Mouse (Mus musculus): ENCODE measurements at regions not wholly inside any gene's neighbourhood (a gene's known extent, or its start where the extent isn't known, plus 50 kb on each side); places are given as distances from the start of the nearest gene placed in this dataset.

GRCm38 (mm10) chr1:186465526-186465925, 240.3 kb downstream of the Tgfb2 start:
- TF ChIP-seq CHD2 (IDR thresholded peaks at IDR 0.05; ENCODE audit: low read length) (no peak), KAT2A (conservative IDR thresholded peaks at IDR 0.05; ENCODE audit: low read depth, low read length) (no peak), MEF2A (IDR thresholded peaks at IDR 0.05; ENCODE audit: extremely low read depth, insufficient replicate concordance, low read depth, low read length, poor library complexity, severe bottlenecking) (no peak), BHLHE40 (IDR thresholded peaks at IDR 0.05; ENCODE audit: borderline replicate concordance, low read depth, low read length) (no peak), POLR2A (IDR thresholded peaks at IDR 0.05; ENCODE audit: control insufficient read depth in 1 of 2, insufficient read depth in 1 of 2, low read depth in 1 of 2, low read length in 2 of 2, poor library complexity in 1 of 2) (no peak), HCFC1 (IDR thresholded peaks at IDR 0.05; ENCODE audit: low read depth, low read length) (no peak), MAX (IDR thresholded peaks at IDR 0.05; ENCODE audit: low read length) (no peak), CTCF (IDR thresholded peaks at IDR 0.05 in 2 of 3, conservative IDR thresholded peaks at IDR 0.05 in 1 of 3; ENCODE audit: control insufficient read depth in 1 of 3, insufficient read depth in 1 of 3, low read depth in 2 of 3, low read length in 3 of 3, poor library complexity in 1 of 3, severe bottlenecking in 1 of 3) (no peak), EP300 (IDR thresholded peaks at IDR 0.05; ENCODE audit: low read depth in 1 of 2, low read length in 2 of 2) (no peak), SMC3 (IDR thresholded peaks at IDR 0.05; ENCODE audit: low read depth, low read length) (no peak), MXI1 (IDR thresholded peaks at IDR 0.05; ENCODE audit: low read depth, low read length) (no peak), MAZ (IDR thresholded peaks at IDR 0.05; ENCODE audit: low read depth, low read length) (no peak)

All from MEL (cell line).